Mouse (Mus musculus) Muller cell, postnatal 12 days (primary cell): ENCODE data around the gene Unk.

ENCODE experiments used
- DNase-seq: peaks from one replicate; pipeline ENCODE4 v3.0.0-alpha.2; 2015; ENCODE audit errors: inconsistent ontology term

Gene Unk

DNA sequence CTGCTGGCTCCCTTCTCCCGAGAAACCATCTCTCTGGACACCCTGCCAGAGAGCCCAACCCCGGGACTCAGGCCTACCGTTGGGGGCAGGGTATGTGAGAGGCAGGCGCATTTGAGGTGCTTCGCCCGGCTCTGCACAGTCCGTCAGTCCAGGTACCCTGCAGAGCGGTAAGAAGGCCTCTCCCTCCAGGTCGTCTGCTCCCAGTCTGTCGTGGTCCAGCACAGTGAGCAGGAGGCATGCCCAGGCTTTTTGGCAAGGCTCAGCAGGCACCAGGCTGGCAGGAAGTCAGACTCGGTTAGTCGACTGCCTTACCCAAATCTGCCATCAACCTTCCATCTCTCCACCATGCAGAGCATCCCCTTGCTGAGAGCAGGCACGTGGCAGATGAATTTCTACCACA is 33.4 kb downstream of the Unk start:
- peak; percentile 22 for DNase-seq

DNA sequence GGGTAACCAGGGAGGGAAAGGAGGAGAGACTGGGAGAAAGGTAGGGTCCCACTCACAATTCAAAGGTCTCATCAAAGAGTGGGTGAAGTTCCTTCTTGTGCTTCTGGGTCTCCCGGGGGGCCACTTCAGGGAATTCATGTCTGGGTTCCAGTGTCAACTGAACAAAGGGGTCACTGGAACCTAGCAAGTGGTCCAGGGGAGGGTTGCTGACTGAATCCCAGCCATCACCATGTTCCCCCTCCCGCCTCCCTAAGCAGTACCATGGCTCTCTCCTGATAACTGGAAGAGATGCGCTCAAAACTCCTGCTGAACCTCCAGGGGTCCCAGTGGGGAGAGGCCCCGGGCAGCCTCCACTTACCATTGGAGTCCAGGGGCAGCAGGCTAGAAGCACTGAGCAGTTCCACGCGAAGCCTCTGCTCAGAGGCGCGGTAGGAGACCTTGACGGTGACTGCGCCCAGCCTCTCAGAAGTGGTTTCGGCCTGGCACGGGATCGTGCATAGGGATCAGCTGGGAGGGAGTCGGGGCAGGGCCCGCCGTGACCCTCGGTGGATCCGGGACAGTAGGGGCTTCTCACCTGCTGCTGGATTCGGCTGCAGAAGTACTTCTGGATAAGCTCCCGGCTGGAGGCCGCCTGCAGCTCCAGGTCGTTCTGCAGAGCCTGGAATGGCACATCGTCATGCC is 34.2 kb downstream of the Unk start:
- DNase-seq, result no peak

DNA sequence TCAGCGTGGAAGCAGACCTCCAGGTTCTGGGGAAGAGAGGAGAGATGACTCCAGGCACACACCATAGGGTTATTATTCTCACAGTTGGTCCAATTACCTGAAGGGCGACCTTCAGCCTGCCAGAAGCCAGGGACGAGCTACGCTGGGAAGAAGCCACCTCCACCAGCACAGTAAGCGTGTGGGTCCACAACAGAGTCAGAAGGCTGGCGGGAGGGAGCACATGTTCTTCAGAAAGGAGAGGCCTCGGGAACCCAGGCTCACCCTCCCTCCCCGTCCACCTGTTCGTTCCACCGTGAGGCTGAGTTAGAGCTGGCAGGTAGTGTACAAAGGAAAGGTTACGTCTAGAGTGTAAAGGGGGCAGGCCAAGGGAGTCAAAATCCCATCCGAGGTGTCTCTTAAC is 35.2 kb downstream of the Unk start:
- no peak for DNase-seq

DNA sequence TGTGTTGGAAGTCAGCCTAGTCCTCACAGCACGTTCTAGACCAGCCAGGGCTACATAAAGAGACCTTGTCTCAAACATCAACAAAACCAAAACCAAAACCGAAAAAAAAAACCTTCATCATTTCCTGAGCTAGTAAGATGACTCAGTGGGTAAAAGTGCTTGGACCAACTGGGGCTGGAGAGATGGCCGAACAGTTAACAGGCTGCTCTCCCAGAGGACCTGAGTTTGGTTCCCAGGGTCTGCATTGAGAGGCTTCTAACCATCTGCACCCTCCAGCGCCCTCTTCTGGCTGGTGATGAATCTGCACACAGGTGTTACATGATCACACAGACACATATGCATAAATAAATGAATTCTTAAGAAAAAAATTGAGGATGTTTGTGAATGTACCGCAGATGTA is 41.4 kb downstream of the Unk start:
- peak; percentile 24 for DNase-seq

DNA sequence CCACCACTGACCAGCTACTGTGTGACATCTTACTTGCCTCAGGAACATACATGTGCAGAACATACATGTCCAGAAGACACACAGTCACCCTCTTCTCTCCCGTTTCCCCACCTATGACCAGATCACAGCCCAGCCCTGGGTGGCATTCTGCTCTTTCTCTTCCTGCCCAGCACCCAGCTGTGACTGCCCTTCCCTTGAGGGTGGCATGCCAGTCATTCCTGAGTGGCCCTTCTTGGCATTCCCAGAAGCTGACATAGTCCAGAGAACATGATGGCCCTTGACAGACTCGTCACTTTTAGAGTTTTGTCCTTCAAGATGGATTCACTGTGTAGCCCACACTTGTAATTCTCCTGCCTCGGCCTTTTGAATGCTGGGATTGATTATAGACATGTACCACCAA is 42.5 kb downstream of the Unk start:
- no peak for DNase-seq

DNA sequence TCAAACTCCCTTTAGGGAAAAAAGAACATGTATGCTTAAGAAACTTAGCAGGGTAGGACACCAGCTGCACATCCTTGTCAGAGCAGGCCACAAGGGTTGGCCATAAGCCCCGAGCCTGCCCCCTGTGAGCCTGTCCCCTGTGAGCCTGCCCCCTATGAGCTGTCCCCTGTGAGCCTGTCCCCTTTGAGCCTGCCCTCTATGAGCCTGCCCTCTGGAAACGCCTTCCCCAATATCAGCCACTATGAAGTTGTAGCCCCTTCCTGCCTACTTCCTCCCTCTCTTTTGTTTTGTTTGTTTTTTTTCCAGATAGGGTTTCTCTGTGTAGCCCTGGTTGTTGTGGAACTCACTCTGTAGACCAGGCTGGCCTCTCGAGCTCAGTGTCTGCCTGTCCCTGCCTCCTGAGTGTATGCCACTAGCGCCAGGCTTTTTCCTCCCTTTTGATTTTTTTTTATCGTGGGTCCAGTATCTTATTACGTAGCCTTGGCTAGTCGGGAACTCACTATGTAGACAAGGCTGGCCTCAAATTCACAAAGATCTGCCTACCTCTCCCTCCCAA is 44.4 kb downstream of the Unk start:
- no peak for DNase-seq

DNA sequence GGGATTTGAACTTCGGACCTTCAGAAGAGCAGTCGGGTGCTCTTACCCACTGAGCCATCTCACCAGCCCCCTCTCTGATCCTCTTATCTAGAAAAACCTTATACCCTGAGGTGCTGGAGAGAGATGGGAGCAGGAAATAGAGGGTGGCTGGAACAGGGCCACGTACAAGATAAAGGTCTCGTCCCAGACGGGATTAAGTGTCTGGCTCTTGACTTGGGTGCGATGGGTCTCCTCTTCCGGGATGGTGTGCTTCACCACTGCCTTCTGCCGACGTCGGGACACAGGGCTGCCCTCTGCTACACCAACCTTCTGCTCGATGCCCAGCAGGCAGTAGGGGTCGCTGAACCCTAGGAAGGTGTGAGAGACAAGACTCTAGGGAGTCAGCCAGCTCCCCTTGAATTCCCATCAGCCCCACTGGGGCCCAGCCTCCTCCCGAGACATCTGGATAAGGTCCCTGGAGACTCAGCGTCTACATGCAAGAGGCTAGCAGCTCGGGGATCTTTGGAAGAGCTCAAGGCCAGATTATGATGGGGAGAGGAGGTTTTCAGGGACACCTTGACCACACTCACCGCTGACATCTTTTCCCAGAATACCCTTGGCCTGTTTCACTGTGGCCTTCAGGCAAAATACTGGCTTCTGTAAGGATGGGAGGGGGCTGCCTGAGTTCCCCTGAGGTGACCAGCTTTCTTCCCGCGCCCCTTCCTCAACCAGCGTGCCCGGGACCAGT is 45.6 kb downstream of the Unk start:
- no peak for DNase-seq

DNA sequence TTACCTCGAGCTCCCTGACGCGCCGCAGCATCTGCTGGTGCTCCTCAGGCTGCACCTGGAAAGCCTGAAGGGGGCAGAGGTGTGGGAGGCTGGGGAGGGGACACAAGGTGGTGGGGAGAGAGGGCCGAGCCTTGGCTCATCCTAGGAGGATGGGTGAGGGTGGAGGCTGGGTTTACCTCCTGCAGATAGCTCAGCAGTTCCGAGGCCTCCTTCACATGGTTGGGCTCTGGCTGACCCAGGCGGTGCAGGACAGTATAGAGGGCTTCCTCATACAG is 46.1 kb downstream of the Unk start:
- DNase-seq, result no peak

DNA sequence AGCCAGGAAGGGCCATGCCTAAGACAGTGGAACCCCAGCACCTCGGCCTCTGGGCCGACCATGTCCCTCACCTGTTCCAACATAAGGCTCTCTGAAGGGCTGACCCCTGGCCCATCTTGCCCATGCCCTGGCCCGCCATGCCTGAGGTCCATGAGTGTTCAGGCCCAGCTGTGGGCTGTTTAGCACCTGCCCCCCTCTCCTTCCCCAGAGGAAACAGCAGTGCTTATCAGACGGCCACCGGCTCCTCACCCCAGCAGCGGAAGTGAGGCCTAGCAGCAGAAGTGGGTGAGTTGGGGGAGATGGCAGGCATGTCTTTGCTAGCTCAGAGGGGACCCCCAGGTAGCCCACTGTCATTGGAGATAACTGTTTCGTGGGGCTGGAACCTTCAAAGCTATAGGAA is 46.7 kb downstream of the Unk start:
- DNase-seq, result no peak

DNA sequence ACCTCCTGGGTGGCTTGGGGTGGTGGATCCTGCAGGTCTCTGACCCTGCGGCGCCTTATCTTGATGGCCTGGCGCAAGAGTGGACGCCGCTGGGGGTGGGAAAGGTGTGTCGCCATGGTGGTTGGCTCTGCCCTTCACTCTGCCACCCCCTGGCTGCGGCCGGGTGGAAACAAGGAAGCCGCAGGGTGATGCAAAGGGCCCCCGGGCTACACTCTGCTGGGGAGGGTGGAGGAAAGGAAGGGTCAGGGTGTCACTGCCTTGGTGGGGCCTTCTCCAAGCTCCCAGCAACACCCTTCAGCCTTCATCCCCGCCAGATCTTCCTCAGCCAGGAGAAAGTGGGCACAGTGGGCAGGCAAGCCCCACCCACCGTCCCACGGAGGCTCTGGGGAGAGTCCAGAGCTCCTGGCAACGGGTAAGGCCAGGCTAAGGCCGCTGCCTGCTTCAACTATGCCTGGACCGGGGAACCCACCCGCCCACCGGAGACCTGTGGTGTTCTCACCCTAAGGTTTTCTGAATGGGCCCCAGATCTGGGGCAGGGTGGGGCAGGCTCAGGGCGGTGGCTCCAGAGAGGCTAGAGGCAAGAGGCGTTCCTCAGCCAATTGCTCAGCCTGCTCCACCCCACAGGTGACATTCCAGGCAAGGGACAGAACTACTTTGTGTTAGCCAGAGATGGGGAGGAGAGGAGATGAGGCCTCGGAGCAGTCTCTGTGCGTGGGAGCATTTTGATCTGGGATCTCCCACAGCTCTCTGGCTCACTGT is 47.5 kb downstream of the Unk start, which contains the start of gene Unc13d:
TSS of gene Unc13d (minus strand) at position 516 of the 759 bp plus-strand sequence.
- DNase-seq, result no peak

DNA sequence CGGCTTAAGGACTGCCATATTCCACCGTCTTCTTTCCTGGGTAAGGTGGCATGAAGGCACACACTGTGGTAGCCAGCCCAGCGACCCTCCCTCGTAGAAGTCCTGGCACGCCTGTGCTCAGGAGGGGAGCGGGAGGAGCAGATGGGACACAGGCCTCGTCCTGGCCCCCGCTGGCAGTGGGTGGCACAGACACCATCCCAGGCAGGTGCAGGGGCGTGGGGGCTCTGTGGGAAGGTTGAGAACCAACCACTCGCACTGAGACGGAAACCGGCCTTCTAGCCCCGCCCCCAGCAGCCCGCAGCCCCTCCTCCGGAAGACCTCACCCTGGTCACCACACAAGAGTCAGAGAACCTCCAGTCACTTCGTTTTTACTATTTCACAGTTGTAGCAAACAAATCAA is 48.1 kb downstream of the Unk start:
- peak; percentile 50 for DNase-seq

DNA sequence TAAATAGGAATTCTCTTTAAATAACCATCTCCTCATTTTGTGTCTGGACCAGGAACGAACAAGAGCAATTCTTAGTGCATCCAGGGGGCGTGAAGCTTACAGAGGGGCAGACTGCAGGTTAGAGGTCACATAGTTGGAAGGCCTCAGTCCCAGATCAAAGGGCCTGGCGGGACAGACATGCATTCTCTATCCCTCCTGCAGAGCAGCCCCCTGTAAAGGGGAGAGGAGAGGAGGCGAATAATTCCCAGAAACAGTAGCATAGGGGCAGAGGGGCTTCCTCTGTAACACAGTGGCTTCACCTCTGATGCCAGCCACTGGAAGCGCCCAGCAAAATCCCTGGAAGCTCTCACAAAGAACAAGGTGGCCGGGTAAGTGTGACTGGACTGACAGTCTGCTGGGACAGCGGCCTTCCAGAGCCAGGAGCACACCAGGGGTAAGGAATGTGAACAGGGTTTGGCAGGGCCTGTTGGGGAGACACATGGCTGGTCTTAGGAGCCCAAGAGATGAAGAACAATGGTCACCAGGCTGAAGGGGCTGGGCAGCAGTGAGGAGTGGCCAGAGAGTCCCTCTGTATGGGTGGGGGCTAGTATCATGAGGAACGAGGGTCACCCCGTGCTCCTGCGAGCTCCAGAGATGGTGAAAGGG is 48.7 kb downstream of the Unk start:
- peak; percentile 68 for DNase-seq

DNA sequence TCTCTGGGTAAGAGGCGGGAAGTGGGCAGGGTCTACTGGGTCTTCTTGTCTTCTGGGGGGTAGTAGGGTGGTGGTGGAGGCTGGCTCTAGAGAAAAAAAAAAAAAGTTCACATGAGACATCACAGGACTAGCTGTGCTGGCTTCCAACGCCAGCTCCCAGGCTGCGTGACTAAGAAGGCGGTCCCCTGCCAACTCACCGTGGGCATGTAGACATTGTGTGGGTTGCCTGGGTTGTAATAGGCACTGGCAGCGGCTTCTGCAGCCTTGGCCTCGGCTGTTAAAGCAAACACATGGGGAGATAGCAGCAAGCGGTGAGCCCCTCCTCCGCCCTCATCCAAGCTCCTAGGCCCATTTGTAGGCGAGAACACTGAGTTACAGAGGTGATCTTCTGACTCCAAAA is 49.4 kb downstream of the Unk start:
- peak; percentile 50 for DNase-seq

DNA sequence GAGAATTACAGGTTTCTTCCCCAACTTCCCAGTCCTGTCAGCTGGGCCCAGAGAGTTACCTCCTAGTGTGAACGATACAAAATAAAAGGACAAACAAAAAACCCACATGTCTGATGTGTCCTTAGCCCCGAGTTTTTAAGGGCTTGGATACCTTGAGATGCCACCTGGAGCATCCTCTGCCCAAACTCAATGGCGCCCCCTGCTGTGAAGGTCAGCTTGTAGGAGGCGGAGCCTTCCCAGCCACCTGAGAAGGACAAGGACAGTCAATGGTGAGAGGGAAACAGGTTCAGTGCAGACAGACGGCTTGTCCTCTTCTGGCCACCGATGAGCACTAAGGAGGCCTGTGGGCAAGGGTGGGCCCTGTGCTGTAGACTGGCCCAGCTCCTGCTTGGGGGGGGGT is 51.0 kb downstream of the Unk start:
- DNase-seq, result no peak

DNA sequence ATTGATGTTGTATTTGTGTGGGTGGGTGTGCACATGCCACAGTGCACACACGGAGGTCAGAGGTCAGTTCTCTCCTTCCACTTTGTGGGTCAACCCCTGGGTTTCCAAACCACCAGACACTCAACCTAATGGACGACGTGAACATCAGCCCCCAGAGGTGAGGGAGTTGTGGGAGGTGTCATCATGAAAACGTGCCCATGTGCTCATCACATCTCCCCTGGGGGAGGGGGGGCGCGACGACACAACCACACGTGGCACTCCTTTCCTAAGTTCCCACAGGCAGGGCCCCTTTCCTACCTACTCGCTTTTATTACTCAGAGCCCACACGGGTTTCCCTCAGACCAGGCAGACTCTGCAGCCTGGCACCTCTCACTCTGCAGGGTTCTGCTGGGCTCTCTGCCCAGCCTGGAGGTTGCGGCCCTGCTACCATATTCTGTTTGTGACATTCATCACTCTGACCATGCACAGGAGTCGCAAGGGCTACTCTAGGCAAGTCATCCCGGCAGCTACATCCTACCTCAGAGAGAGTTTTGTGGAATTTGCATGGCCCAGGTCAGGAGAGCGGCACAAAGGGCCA is 53.1 kb downstream of the Unk start:
- DNase-seq, result no peak

DNA sequence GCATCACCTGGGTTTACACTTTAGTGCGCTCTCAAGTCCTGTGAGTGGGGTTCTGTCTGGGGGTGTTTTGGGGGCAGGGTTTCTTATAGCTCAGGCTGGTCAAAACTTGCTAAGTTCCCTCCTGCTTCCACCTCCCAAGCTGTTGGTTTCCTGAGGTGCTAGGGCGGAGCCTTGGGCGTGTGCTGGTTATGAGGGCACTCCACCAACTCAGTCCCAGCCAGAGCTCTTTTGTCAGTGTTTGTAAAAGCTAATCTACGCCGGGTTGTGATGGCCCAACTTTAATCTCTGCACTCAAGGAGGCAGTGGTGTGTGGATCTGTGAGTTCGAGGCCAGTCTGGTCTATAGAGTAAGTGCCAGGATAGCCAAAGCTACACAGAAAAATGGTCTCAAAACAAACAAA is 54.0 kb downstream of the Unk start:
- DNase-seq, result no peak

DNA sequence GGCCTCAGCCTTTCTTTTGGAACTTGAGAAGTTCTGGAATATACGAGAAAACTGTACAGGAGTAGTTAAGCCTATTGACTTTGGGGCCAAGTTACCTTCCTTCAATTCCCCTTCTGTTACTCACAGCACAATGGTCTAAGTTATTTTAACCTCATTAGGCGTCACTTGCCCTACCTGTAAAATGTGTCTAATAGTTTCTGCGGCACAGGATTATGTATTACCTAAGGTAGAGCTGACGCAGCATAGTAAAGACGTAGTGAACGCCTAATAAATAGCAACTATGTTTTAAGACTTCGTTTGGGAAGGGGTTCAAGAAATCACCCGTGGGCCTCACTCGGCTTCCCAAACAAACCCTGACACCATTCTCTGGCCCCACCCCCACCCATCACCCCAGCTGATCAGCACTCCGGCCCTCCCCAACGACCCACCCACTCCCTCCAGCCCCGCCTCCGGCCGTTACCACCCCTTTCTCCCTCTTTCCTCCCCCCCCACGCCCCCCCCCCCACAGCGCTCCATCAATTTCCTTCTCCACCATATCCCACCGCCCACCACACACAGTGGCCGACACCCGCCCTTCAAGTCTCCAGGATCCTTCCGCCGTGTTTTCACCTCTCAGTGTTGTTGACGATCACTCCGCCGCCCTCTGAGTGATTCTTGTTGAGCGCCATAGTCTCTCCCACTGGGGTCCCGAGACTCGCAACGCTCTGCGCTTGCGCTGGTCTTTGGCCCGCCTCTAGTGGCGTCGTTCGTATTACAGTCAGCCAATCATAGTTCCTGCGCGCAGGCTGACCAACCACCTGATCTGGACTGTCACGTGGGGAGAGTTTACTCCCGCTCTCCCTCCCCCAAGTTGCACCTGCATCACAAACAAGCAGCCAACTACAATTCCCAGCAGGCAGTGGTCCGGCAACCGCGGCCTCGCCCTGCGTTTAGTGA is 56.4 kb downstream of the Unk start, which contains the start of gene Wbp2:
TSS of gene Wbp2 (minus strand) at position 738 of the 936 bp plus-strand sequence.
- DNase-seq, result peak; percentile 98

DNA sequence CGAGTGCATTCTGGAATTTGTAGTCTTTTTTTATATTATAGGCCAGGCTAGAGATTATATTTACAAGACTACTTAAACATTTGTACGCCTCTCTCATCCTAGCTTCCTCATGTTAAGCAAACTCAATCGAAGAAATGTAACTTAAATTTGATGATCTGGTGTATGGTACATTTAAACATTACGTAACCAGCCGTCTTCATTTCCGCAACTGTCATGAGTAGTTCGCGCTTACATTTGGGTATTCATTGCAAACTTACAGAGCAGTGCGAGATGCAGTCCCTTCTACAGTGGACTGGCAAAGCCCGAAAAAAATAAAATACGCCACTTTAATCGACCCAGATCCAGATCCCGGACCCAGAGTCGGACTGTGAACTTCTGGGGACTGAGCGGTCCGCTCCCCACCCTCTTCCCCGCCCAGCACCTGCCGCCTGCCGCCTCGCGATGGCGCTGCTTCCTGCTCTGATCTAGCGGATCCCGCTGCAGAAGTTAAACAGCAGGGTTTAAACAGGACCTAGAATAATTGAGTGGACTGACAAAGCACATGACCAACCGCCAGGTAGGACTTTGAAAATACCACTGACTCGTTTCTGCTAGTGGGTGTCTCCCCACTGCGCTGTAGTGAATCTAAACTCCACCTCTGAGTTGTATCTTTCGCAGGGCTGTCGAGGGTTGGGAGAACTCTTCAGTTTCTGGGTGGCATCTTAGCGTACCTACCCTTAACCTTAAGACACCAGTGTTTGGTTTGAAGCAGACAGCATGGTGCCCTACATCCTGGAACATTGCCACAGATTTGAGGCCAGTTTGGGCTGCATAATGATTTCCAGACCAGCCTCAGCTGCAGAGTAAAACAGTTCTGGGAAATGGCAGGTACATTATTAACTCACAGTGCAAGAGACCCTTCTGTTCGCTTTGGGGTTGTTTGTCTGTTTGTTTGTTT is 57.3 kb downstream of the Unk start:
- peak; percentile 87 for DNase-seq

DNA sequence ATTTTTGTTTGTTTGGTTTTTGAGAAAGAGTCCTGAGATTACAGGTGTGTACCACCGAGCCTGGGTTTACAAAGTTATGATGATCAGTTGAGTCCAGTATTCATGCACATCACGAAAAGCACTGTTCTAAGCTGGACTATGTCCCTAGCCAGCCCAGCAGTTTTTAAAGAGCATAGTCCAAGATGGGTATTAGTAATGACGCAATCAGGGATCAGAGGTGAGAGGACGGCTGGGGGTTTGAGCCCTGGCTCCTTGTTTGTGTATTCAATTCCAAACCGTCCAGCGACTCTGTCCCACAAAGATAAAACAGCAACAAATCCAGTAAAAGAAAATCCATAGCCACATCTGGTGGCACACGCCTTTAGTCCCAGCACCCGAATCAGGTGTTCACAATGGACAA is 58.1 kb downstream of the Unk start:
- no peak for DNase-seq
